Mouse (Mus musculus) gastrocnemius, postnatal 25 days (tissue): Measurements from ENCODE around the gene Gins2. TPM values are rescaled to one million over a fixed set of nuclear protein-coding genes. Genes with fewer than 3 reads are reported as not detected.

Experiments used
- DNase-seq: peaks from one replicate; pipeline ENCODE4 v3.0.0; 2022
- total RNA-seq, 2 experiments: library from RNA; stranded (reverse); gene quantifications; 1 replicate in 1 of 2; 2 replicates in 1 of 2; pipeline ENCODE4 v1.2.3; 2021

Gins2 gene
- total RNA-seq, 2 experiments from 2014 or later = 1.0 to 1.3 TPM

- DNase-seq = no peak
Measured at GRCm38 (mm10) chr8:120548313-120548761, 40.8 kb downstream of the Gins2 start.

GRCm38 (mm10) chr8:120547562-120547961 is 41.5 kb downstream of the Gins2 start:
- DNase-seq = no peak

GRCm38 (mm10) chr8:120544155-120544554 is 44.9 kb downstream of the Gins2 start:
- DNase-seq = no peak

- DNase-seq = peak; percentile 74
Measured at GRCm38 (mm10) chr8:120543416-120544055, 45.6 kb downstream of the Gins2 start.

- no peak for DNase-seq
Measured at GRCm38 (mm10) chr8:120542995-120543394, 46.1 kb downstream of the Gins2 start.

GRCm38 (mm10) chr8:120539775-120540625 is 49.1 kb downstream of the Gins2 start:
- peak; percentile 76 for DNase-seq

- no peak for DNase-seq
Measured at GRCm38 (mm10) chr8:120539381-120539774, 49.7 kb downstream of the Gins2 start.

GRCm38 (mm10) chr8:120538397-120539240 is 50.5 kb downstream of the Gins2 start:
- DNase-seq = peak; percentile 92

GRCm38 (mm10) chr8:120537818-120538396 is 51.2 kb downstream of the Gins2 start:
- DNase-seq = peak; percentile 70

GRCm38 (mm10) chr8:120537207-120537817 is 51.8 kb downstream of the Gins2 start:
- peak; percentile 90 for DNase-seq

- DNase-seq = no peak
Measured at GRCm38 (mm10) chr8:120536306-120537206, 52.5 kb downstream of the Gins2 start.

- DNase-seq = peak; percentile 80
Measured at GRCm38 (mm10) chr8:120535452-120536305, 53.4 kb downstream of the Gins2 start.

GRCm38 (mm10) chr8:120534504-120535368 is 54.4 kb downstream of the Gins2 start:
- peak; percentile 82 for DNase-seq

GRCm38 (mm10) chr8:120534080-120534479 is 55.0 kb downstream of the Gins2 start:
- DNase-seq = no peak

GRCm38 (mm10) chr8:120533380-120533779 is 55.7 kb downstream of the Gins2 start:
- DNase-seq = no peak

GRCm38 (mm10) chr8:120532517-120533215 is 56.4 kb downstream of the Gins2 start:
- DNase-seq = no peak

GRCm38 (mm10) chr8:120531775-120532516 is 57.2 kb downstream of the Gins2 start:
- DNase-seq = no peak
